9 mouse cellular contexts compared by ENCODE assay signal in genomic region chr8:104629306-104630110, GRCm38 (mm10). TPM values are rescaled to one million over a fixed set of nuclear protein-coding genes. Genes with fewer than 3 reads are reported as not detected.
DNase-seq lines count a peak whose midpoint lies in the region; ATAC-seq and TF ChIP-seq lines count a peak whose summit lies in the region.
"Had no signal": no experiment of that assay in that cellular context is flagged by ENCODE, and none has a peak within 500 bp of the region (broad histone marks: within the 10 kb centered on the region; RNA-seq: fewer than 3 reads in every experiment).

No protein-coding gene starts in this region.

- peak; percentile 23 to 33 for DNase-seq in cerebellum, adult 2 months
- DNase-seq in cerebellum, adult 11 months = no peak
- peak; percentile 86 for DNase-seq in MN1 (ENCODE audit: low spot score)
- peak; percentile 53 to 64 for DNase-seq in kidney, postnatal 4 days
- DNase-seq in right cerebral cortex, adult 18-20 months = no peak
- no peak for DNase-seq in retina, postnatal 1 day

- ATAC-seq in heart, embryonic 12.5 days (ENCODE audit: insufficient number of reproducible peaks, low FRiP score) = peak; percentile 2; the same call in 1 of the 2 replicates
- ATAC-seq in granulocyte monocyte progenitor cell, adult 5-6 weeks (replicated peaks; ENCODE audit: poor library complexity, severe bottlenecking) = no peak

- 30% methylated on average over 22 of the region's 22 CpGs for WGBS in cerebellum, adult 2 months
- WGBS in heart, embryonic 12.5 days = 43% methylated on average over 22 of the region's 22 CpGs

- no peak for TF ChIP-seq POLR2A in cerebellum, adult 2 months (IDR thresholded peaks at IDR 0.05; ENCODE audit: borderline replicate concordance, insufficient read depth, low read length)

- H3K4me2 ChIP-seq in heart, embryonic 12.5 days = peak overlapping the region; percentile 71

- H3K36me3 ChIP-seq in heart, embryonic 12.5 days = peaks cover 22% of the 10 kb centered on the region

- H3K9me3 ChIP-seq in heart, embryonic 12.5 days (replicated peaks) = no peaks in the 10 kb centered on the region

- H3K4me3 ChIP-seq in cerebellum, adult 2 months (replicated peaks; ENCODE audit: insufficient read depth, low read depth, low read length) = no peak overlapping the region
- peak overlapping the region; percentile 67 for H3K4me3 ChIP-seq in heart, embryonic 12.5 days

- H3K27ac ChIP-seq in cerebellum, adult 2 months (ENCODE audit: insufficient read depth, low read length) = no peak overlapping the region
- H3K27ac ChIP-seq in heart, embryonic 12.5 days (ENCODE audit: poor library complexity, severe bottlenecking) = peak overlapping the region; percentile 95

- peak overlapping the region; percentile 95 for H3K9ac ChIP-seq in heart, embryonic 12.5 days

- H3K4me1 ChIP-seq in cerebellum, adult 2 months (ENCODE audit: control insufficient read depth, insufficient read depth, low read length) = peaks cover 11% of the 10 kb centered on the region
- peaks cover 56% of the 10 kb centered on the region for H3K4me1 ChIP-seq in heart, embryonic 12.5 days (replicated peaks)

- TF ChIP-seq CTCF in cerebellum, adult 2 months (IDR thresholded peaks at IDR 0.05; ENCODE audit: borderline replicate concordance, insufficient read depth, low read depth, low read length) = no peak

- no peaks in the 10 kb centered on the region; the same call in 1 of the 2 replicates for H3K27me3 ChIP-seq in cerebellum, adult 2 months (ENCODE audit: control insufficient read depth, insufficient read depth, low read length)
- H3K27me3 ChIP-seq in heart, embryonic 12.5 days (replicated peaks) = no peaks in the 10 kb centered on the region

RNA-seq across cellular contexts. Expression of gene Rrad, which starts 1.6 kb away (rescaled TPM):
- polyA plus RNA-seq in cerebellum, adult 2 months (2012; rRNA removed) = 3.3 and 3.6 TPM in 2 replicates
- polyA plus RNA-seq in heart, embryonic 12.5 days (2016; fragmentation: Nextera tagmentation; extraction: Ambion mirVana) = 299 and 301 TPM in 2 replicates
- total RNA-seq in granulocyte monocyte progenitor cell, adult 5-6 weeks (2014; fragmentation: Nextera tagmentation) = 0.95 and 2.6 TPM in 2 replicates
- 1.3 and 2.1 TPM in 2 replicates for total RNA-seq in granulocyte monocyte progenitor cell, adult 5-6 weeks (2017)

RNA-seq across cellular contexts. Expression of gene Cdh16, which starts 5.3 kb away (rescaled TPM):
- polyA plus RNA-seq in cerebellum, adult 2 months (2012; rRNA removed) = not detected in 2 replicates
- 16.1 and 18.6 TPM in 2 replicates for polyA plus RNA-seq in heart, embryonic 12.5 days (2016; fragmentation: Nextera tagmentation; extraction: Ambion mirVana)
- not detected in 2 replicates for total RNA-seq in granulocyte monocyte progenitor cell, adult 5-6 weeks (2014; fragmentation: Nextera tagmentation)
- total RNA-seq in granulocyte monocyte progenitor cell, adult 5-6 weeks (2017) = not detected in 2 replicates
- total RNA-seq: layer of hippocampus, adult 8-10 months had no signal

RNA-seq across cellular contexts. Expression of gene Ciao2b, which starts 12.3 kb away (rescaled TPM):
- polyA plus RNA-seq in cerebellum, adult 2 months (2012; rRNA removed) = 53.9 and 54.7 TPM in 2 replicates
- polyA plus RNA-seq in heart, embryonic 12.5 days (2016; fragmentation: Nextera tagmentation; extraction: Ambion mirVana) = 187 and 195 TPM in 2 replicates
- 21.4 and 40.5 TPM in 2 replicates for total RNA-seq in granulocyte monocyte progenitor cell, adult 5-6 weeks (2014; fragmentation: Nextera tagmentation)
- total RNA-seq in granulocyte monocyte progenitor cell, adult 5-6 weeks (2017) = 14.8 and 24.8 TPM in 2 replicates

RNA-seq across cellular contexts. Expression of gene Pdp2, which starts 38.3 kb away (rescaled TPM):
- polyA plus RNA-seq in cerebellum, adult 2 months (2012; rRNA removed) = 6.9 and 7.4 TPM in 2 replicates
- 8.6 and 9.0 TPM in 2 replicates for polyA plus RNA-seq in heart, embryonic 12.5 days (2016; fragmentation: Nextera tagmentation; extraction: Ambion mirVana)
- 9.6 and 13.1 TPM in 2 replicates for total RNA-seq in granulocyte monocyte progenitor cell, adult 5-6 weeks (2014; fragmentation: Nextera tagmentation)
- total RNA-seq in granulocyte monocyte progenitor cell, adult 5-6 weeks (2017) = 10.3 and 11.4 TPM in 2 replicates

Comparison
In these comparisons a context has a peak if more than half of its experiments do, and no peak if none do; other contexts are left out.
1. DNase-seq: peak in cerebellum, adult 2 months (2 of 2), MN1 (single experiment) and kidney, postnatal 4 days (2 of 2); none in cerebellum, adult 11 months (single experiment), right cerebral cortex, adult 18-20 months (single experiment) and retina, postnatal 1 day (single experiment).
2. RNA of gene Rrad, which starts 1.6 kb away (polyA plus RNA-seq): 299 to 301 TPM in heart, embryonic 12.5 days; 3.3 to 3.6 TPM in cerebellum, adult 2 months; every median in the first group is over 10 times any median in the second.
3. RNA of gene Cdh16, which starts 5.3 kb away (polyA plus RNA-seq): 16.1 to 18.6 TPM in heart, embryonic 12.5 days; not detected in cerebellum, adult 2 months; every median in the first group is over 10 times any median in the second.